23 mouse cellular contexts compared by ENCODE assay signal in the genomic region with DNA sequence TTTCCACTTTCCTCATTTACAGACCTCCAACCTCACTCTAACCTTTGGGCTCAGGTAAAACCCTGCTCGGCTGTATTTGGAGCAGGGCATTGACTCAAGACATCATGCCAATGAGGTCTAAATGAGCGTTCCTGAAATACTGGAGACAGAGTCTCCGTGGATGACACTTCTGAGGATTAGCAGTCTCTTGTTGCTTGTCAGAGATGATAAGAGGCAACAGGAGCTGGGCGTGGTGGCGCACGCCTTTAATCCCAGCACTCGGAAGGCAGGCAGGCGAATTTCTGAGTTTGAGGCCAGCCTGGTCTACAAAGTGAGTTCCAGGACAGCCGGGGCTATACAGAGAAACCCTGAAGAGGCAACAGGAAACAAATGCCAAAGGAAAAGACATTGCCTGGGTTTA. TPM values are rescaled to one million over a fixed set of nuclear protein-coding genes. Genes with fewer than 3 reads are reported as not detected.
DNase-seq lines count a peak whose midpoint lies in the region; ATAC-seq and TF ChIP-seq lines count a peak whose summit lies in the region.
"Had no signal": no experiment of that assay in that cellular context is flagged by ENCODE, and none has a peak within 500 bp of the region (broad histone marks: within the 10 kb centered on the region; RNA-seq: fewer than 3 reads in every experiment).

No protein-coding gene starts in this region.

- H3K4me2 ChIP-seq in CH12.LX (ENCODE audit: insufficient read depth, low read depth, poor library complexity, severe bottlenecking): peak overlapping the region; percentile 24; the same call in 1 of the 2 replicates
- peak overlapping the region; percentile 40 for H3K4me2 ChIP-seq in liver, embryonic 12.5 days
- peak overlapping the region; percentile 42 for H3K4me2 ChIP-seq in liver, embryonic 16.5 days (ENCODE audit: low read depth, low read length)
- H3K4me2 ChIP-seq: embryonic facial prominence, embryonic 15.5 days; heart, embryonic 15.5 days; hindbrain, embryonic 14.5 days had no signal

- H3K27ac ChIP-seq in CH12.LX (ENCODE audit: insufficient read depth, low read depth): no peak overlapping the region
- H3K27ac ChIP-seq in liver, embryonic 12.5 days: no peak overlapping the region
- no peak overlapping the region for H3K27ac ChIP-seq in liver, embryonic 16.5 days (ENCODE audit: low read length)
- H3K27ac ChIP-seq: embryonic facial prominence, embryonic 15.5 days; heart, embryonic 15.5 days; hindbrain, embryonic 10.5 days; hindbrain, embryonic 14.5 days had no signal

- TF ChIP-seq POLR2A in CH12.LX (IDR thresholded peaks at IDR 0.05; ENCODE audit: low read depth, low read length): no peak
- no peak for TF ChIP-seq POLR2A in lung, adult 2 months (IDR thresholded peaks at IDR 0.05; ENCODE audit: borderline replicate concordance, extremely low read depth, low read depth, low read length)

- 0 out of 2 replicates have a peak, but pooled peaks have one; percentile 63 for ATAC-seq in liver, embryonic 12.5 days
- peak; percentile 30; the same call in 1 of the 2 replicates for ATAC-seq in liver, embryonic 16.5 days (ENCODE audit: low read depth)
- ATAC-seq: activated CD4-positive, CD25-positive, alpha-beta regulatory T cell, adult 4 months; CD4-positive, CD25-positive, alpha-beta regulatory T cell, adult 4 months; forebrain, embryonic 16.5 days; intestine, embryonic 16.5 days; Patski had no signal

- in situ Hi-C loops in CH12.LX (cut with MboI; ENCODE audit: low pct_ligation_motif_present, low pct_unique_long_range_greater_than_20kb, low sequenced_read_pairs): no loop called here

- no peaks in the 10 kb centered on the region for H3K9me3 ChIP-seq in CH12.LX (replicated peaks; ENCODE audit: low read length)
- H3K9me3 ChIP-seq in liver, embryonic 12.5 days (replicated peaks): no peaks in the 10 kb centered on the region
- no peaks in the 10 kb centered on the region for H3K9me3 ChIP-seq in liver, embryonic 16.5 days (replicated peaks; ENCODE audit: control insufficient read depth, low read length)
- H3K9me3 ChIP-seq: embryonic facial prominence, embryonic 15.5 days; heart, embryonic 15.5 days; hindbrain, embryonic 10.5 days had no signal

- TF ChIP-seq CTCF in CH12.LX (conservative IDR thresholded peaks at IDR 0.05 in 1 of 2, IDR thresholded peaks at IDR 0.05 in 1 of 2; ENCODE audit: low read depth in 2 of 2, low read length in 2 of 2): no peak
- no peak for TF ChIP-seq CTCF in lung, adult 2 months (IDR thresholded peaks at IDR 0.05; ENCODE audit: insufficient read depth, low read length)

- no peak for TF ChIP-seq EP300 in CH12.LX (IDR thresholded peaks at IDR 0.05; ENCODE audit: low read length)

- no peak for DNase-seq in CH12.LX (ENCODE audit: extremely low read depth)
- peak; percentile 53 for DNase-seq in c-Kit-positive CD71-positive TER-119-positive erythroid progenitor cells, embryonic 14.5 days (ENCODE audit: low spot score)
- no peak for DNase-seq in right cerebral cortex, postnatal 25 days
- DNase-seq in lung, adult 2 months: no peak
- no peak for DNase-seq in frontal cortex, postnatal 14 days (ENCODE audit: low spot score in 2 of 2)
- DNase-seq: adrenal gland, postnatal 25 days; B cell, adult 2 months; cerebellum, adult 2 months; cerebellum, postnatal 10 days; embryo, embryonic 11 days; gastrocnemius, postnatal 14 days had no signal

- no peak overlapping the region for H3K4me3 ChIP-seq in CH12.LX (replicated peaks in 1 of 3; ENCODE audit: low read depth in 2 of 3, low read length in 2 of 3, poor library complexity in 1 of 3)
- H3K4me3 ChIP-seq in liver, embryonic 12.5 days: no peak overlapping the region
- H3K4me3 ChIP-seq in liver, embryonic 16.5 days (ENCODE audit: low read depth, low read length): no peak overlapping the region
- no peak overlapping the region for H3K4me3 ChIP-seq in lung, adult 2 months (replicated peaks; ENCODE audit: extremely low read depth, low read depth, low read length)
- H3K4me3 ChIP-seq: embryonic facial prominence, embryonic 15.5 days; erythroblast, embryonic 14.5 days; heart, embryonic 15.5 days; hindbrain, embryonic 10.5 days had no signal

- H3K36me3 ChIP-seq in CH12.LX (replicated peaks in 1 of 2; ENCODE audit: control insufficient read depth in 1 of 2, insufficient read depth in 1 of 2, low read length in 1 of 2): no peaks in the 10 kb centered on the region
- no peaks in the 10 kb centered on the region for H3K36me3 ChIP-seq in liver, embryonic 12.5 days
- H3K36me3 ChIP-seq in liver, embryonic 16.5 days (ENCODE audit: control insufficient read depth, insufficient read depth): no peaks in the 10 kb centered on the region
- H3K36me3 ChIP-seq: embryonic facial prominence, embryonic 15.5 days; heart, embryonic 15.5 days; hindbrain, embryonic 10.5 days had no signal

- peaks cover 14 to 39% of the 10 kb centered on the region in 2 experiments for H3K4me1 ChIP-seq in CH12.LX (ENCODE audit: control insufficient read depth in 1 of 2, insufficient read depth in 2 of 2)
- peaks cover 23% of the 10 kb centered on the region for H3K4me1 ChIP-seq in liver, embryonic 12.5 days
- peaks cover 12% of the 10 kb centered on the region for H3K4me1 ChIP-seq in liver, embryonic 16.5 days (ENCODE audit: control insufficient read depth, low read depth, low read length)
- no peaks in the 10 kb centered on the region; the same call in 1 of the 2 replicates for H3K4me1 ChIP-seq in lung, adult 2 months (ENCODE audit: control insufficient read depth, insufficient read depth, low read length)
- H3K4me1 ChIP-seq: embryonic facial prominence, embryonic 15.5 days; hindbrain, embryonic 10.5 days had no signal

- 31% methylated on average over 9 of the region's 9 CpGs for WGBS in liver, embryonic 12.5 days (ENCODE audit: insufficient replicate concordance)
- 39% methylated on average over 9 of the region's 9 CpGs for WGBS in liver, embryonic 16.5 days (ENCODE audit: insufficient replicate concordance)
- 65% methylated on average over 9 of the region's 9 CpGs for WGBS in lung, adult 2 months

- H3K79me2 ChIP-seq in CH12.LX (replicated peaks; ENCODE audit: control insufficient read depth, extremely low read depth, insufficient read depth, poor library complexity, severe bottlenecking): no peaks in the 10 kb centered on the region; the same call in 1 of the 2 replicates

- TF ChIP-seq RAD21 in CH12.LX (IDR thresholded peaks at IDR 0.05; ENCODE audit: low read depth, low read length): no peak

- H3K9ac ChIP-seq in CH12.LX (ENCODE audit: insufficient read depth, low read depth): no peak overlapping the region; the same call in 1 of the 2 replicates
- no peak overlapping the region for H3K9ac ChIP-seq in liver, embryonic 12.5 days
- H3K9ac ChIP-seq in liver, embryonic 16.5 days (ENCODE audit: low read depth, low read length): no peak overlapping the region
- H3K9ac ChIP-seq: embryonic facial prominence, embryonic 15.5 days; heart, embryonic 15.5 days; hindbrain, embryonic 14.5 days had no signal

- dilution Hi-C loops in CH12.LX (cut with MboI; ENCODE audit: extremely low pct_ligation_motif_present, extremely low pct_unique_long_range_greater_than_20kb, low sequenced_read_pairs): no loop called here

- no peaks in the 10 kb centered on the region for H3K27me3 ChIP-seq in CH12.LX (replicated peaks)
- H3K27me3 ChIP-seq in liver, embryonic 12.5 days (replicated peaks): peaks cover 3% of the 10 kb centered on the region; the same call in 1 of the 2 replicates
- H3K27me3 ChIP-seq in liver, embryonic 16.5 days (ENCODE audit: control insufficient read depth, insufficient read depth, low read depth, low read length): no peaks in the 10 kb centered on the region
- H3K27me3 ChIP-seq: embryonic facial prominence, embryonic 15.5 days; heart, embryonic 15.5 days; Patski had no signal

TF ChIP-seq in CH12.LX, 34 proteins besides CTCF, POLR2A, EP300 and RAD21:
- TF ChIP-seq PAX5 (IDR thresholded peaks at IDR 0.05; ENCODE audit: low read length): no peak
- TF ChIP-seq MEF2A (IDR thresholded peaks at IDR 0.05; ENCODE audit: borderline replicate concordance, low read depth, low read length): no peak
- no peak for TF ChIP-seq NRF1 (IDR thresholded peaks at IDR 0.05; ENCODE audit: low read depth, low read length)
- TF ChIP-seq NELFE (IDR thresholded peaks at IDR 0.05; ENCODE audit: low read depth, low read length): no peak
- no peak for TF ChIP-seq IRF4 (IDR thresholded peaks at IDR 0.05; ENCODE audit: low read depth, low read length)
- no peak for TF ChIP-seq CHD1 (IDR thresholded peaks at IDR 0.05; ENCODE audit: low read depth, low read length)
- no peak for TF ChIP-seq SIN3A (IDR thresholded peaks at IDR 0.05; ENCODE audit: low read length)
- no peak for TF ChIP-seq SMC3 (IDR thresholded peaks at IDR 0.05; ENCODE audit: low read depth, low read length)
- no peak for TF ChIP-seq JUND (conservative IDR thresholded peaks at IDR 0.05; ENCODE audit: low read depth, low read length)

RNA-seq across cellular contexts. Expression of gene Fbxw7, which starts 11.0 kb away (rescaled TPM):
- 28.5 and 32.5 TPM in 2 replicates for total RNA-seq in CH12.LX (2012; rRNA removed)
- total RNA-seq in CH12.LX (2014; rRNA removed): 29.8 and 32.6 TPM in 2 replicates
- 28.4 and 31.3 TPM in 2 replicates for polyA plus RNA-seq in CH12.LX (2012; ENCODE audit: insufficient read length, low read depth)
- 4.9 TPM in 2 replicates for polyA plus RNA-seq in liver, embryonic 12.5 days (2016; fragmentation: Nextera tagmentation; extraction: Ambion mirVana)
- polyA plus RNA-seq in liver, embryonic 16.5 days (2015; fragmentation: Nextera tagmentation; extraction: Ambion mirVana): 2.8 TPM in 2 replicates
- polyA plus RNA-seq in lung, adult 2 months (2012; rRNA removed): 3.9 and 6.7 TPM in 2 replicates
